Mouse (Mus musculus) retina, postnatal 7 days (tissue): ENCODE data around the gene Card19.

ENCODE experiments used
- DNase-seq: peaks from one replicate; pipeline ENCODE4 v3.0.0-alpha.2; 2012; ENCODE audit warnings: low read depth, low spot score

Gene Card19

DNA sequence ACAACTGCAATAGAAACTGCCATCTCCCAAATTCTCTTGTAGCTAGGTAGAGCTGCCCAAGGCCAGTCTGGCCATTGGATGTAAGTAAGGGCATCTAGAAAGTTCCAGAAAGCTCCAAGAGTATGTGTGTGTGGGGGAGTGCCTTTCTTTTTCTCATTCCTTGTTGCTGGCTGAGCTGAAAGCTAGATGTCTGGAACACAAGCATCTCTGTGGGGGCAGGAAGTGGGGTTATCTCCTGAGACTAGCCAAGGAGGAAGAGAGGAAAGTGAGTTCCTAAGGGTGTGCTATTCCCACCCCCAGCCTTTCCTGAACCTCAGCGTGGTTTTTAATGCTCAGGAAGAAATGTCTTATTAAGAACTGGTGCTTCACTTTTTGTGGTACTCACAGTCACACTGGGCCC lies 44.1 kb downstream of the Card19 start:
- DNase-seq = no peak

DNA sequence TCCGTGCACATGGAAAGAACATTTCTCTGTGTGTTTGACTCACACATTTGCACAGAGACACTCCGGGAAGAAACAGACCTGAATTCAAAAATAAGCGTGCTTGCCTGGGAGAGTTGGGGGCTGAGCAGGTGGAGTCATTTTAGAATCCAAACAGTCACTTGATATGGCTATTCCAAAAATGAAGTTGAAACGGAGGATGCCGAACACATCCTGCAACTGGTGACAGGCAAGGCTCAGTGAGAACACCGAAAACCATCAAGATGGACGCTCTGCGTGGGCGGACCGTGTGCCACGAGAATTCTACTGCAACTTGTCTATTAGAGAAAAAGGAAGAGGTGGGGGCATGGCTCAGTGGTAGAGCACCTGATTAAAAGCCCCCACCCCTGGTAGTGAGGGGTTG lies 45.2 kb downstream of the Card19 start:
- DNase-seq = no peak

- peak; percentile 85 for DNase-seq
Measured at GRCm38 (mm10) chr13:49169448-49170207, 46.2 kb downstream of the Card19 start.

DNA sequence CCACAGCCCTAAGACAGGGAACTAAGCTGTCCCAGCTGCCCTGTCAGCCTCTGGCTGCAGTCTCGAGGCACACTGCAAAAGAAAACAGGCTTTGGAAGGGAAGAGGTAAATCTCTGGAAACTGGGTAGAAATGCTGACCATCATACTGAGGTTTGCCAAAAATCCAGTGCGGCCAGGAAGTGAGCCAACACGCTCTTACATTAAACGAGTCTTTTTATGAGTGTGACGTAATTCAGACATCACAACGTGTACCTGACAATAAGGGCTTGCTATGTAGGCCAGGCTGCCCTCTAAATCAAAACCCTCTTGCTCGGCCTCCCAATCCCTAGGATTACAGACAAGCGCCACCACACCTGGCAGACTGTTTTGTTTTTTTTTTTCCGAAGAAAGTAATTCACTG lies 48.8 kb downstream of the Card19 start:
- DNase-seq = no peak

DNA sequence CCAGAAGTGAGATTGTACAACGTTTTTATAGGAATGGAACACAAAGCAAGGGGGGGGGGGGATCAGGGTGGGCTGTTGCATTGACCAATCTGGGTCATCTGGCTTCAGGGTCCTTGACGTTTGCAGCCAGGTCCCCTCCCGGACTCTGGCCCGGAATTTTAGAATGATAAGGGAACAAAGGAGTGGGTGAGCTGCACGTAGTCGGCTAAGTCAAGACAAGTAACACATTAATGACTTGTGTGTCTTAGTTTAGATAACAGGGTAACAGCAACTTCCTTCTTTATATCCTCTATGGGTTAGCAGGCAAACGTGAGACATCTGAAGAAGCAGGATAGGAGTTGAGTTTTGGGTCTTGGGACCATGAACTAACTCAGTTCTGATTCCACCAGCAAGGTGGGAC lies 52.2 kb downstream of the Card19 start:
- DNase-seq = no peak

DNA sequence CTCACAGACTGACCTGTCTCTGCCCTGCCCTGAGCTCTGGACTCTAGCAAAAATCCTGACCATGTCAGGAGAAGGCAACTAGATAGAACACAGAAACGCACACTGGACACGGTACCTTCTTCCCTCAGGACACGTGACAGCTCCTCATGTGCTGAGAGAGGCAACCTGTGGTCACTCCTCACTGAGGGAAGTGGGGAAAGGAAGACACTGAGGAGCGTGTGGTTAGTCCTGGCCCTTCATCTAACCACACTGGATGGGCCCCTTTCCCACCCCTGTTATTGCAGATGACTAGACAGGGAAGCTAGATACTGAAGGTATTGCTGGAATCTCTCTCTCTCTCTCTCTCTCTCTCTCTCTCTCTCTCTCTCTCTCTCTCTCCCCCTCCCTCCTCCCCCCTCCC lies 53.1 kb downstream of the Card19 start:
- DNase-seq = no peak

DNA sequence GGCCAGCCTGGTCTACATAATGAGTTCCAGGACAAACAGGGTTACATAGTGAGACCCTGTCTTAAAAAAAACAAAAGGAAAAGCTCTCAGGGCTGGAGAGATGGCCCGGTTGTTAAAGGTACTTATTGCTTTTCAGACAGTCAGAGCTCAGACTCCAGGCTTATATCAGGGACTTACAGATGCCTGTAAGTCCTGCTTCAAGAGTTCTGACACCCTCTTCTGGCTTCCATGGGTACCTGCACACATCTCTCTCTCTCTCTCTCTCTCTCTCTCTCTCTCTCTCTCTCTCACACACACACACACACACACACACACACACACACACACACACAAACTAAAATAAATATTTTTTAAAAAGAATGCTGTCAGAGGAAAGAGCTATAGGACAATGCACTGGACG lies 54.6 kb downstream of the Card19 start:
- no peak for DNase-seq

DNA sequence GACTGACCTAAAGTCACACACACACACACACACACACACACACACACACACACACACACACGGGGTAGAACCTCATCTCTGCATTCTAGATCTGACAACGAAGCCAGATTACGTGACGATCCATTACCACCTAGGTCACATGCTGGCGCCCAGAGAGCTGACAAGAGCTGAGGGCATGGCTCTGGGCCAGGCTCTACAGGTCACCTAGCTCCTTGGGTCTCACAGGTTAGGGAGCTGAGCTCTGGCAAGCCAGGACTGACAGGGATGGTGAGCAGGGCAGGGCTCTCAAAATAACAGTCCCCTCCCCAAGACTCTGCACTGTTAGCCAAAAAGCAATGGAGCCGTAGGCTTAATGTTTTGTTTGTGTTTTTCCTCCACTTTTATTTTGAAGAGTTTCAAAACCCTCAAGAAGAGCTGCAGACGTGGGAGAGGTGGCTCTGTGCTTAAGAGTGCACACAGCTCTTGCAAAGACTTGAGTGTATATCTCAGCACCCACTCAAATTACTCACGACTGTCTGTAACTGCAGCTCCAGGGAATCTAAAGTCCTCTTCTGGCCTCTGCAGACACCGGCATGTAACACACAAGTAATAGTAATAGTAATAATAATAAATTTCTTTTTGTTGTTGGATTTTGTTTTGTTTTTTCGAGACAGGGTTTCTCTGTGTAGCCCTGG lies 57.7 kb downstream of the Card19 start:
- DNase-seq = no peak

- no peak for DNase-seq
Measured at GRCm38 (mm10) chr13:49156645-49157044, 59.2 kb downstream of the Card19 start.

- no peak for DNase-seq
Measured at GRCm38 (mm10) chr13:49154621-49155020, 61.2 kb downstream of the Card19 start.

- no peak for DNase-seq
Measured at GRCm38 (mm10) chr13:49154028-49154427, 61.8 kb downstream of the Card19 start.
